Mouse (Mus musculus) intestine, embryonic 16.5 days (tissue): Measurements from ENCODE around the gene Syn3. TPM values are rescaled to one million over a fixed set of nuclear protein-coding genes. Genes with fewer than 3 reads are reported as not detected.

ENCODE experiments used
- ATAC-seq: fragments of 200-750 bp; cut with Nextera tagmentation; 2 replicates; pipeline ENCODE4 v1.8.0; 2017; ENCODE audit warnings: moderate TSS enrichment, moderate library complexity
- H3K27ac ChIP-seq: fragments of 300-500 bp; sonication (generic); 2 replicates; pipeline ENCODE4 v1.5.1; 2014; ENCODE audit warnings: mild to moderate bottlenecking, low read length
- H3K27me3 ChIP-seq: fragments of 300-500 bp; sonication (generic); replicated peaks from 2 replicates; pipeline ENCODE4 v1.6.1; 2014; ENCODE audit warnings: low read length, control low read depth, mixed read lengths; ENCODE audit not compliant: control insufficient read depth, insufficient read depth
- H3K36me3 ChIP-seq: fragments of 300-500 bp; sonication (generic); 2 replicates; pipeline ENCODE4 v1.6.1; 2014; ENCODE audit warnings: low read length, control low read depth; ENCODE audit not compliant: control insufficient read depth, insufficient read depth
- H3K4me1 ChIP-seq: fragments of 300-500 bp; sonication (generic); 2 replicates; pipeline ENCODE4 v1.6.1; 2014; ENCODE audit warnings: low read length, control low read depth, mixed read lengths; ENCODE audit not compliant: control insufficient read depth, insufficient read depth
- H3K4me2 ChIP-seq: fragments of 300-500 bp; sonication (generic); 2 replicates; pipeline ENCODE4 v1.6.1; 2014; ENCODE audit warnings: low read depth, low read length, control low read depth
- H3K4me3 ChIP-seq: fragments of 300-500 bp; sonication (generic); 2 replicates; pipeline ENCODE4 v1.5.1; 2014; ENCODE audit warnings: mild to moderate bottlenecking, low read length
- H3K9ac ChIP-seq: fragments of 300-500 bp; sonication (generic); 2 replicates; pipeline ENCODE4 v1.6.1; 2014; ENCODE audit warnings: low read depth, low read length
- H3K9me3 ChIP-seq: fragments of 300-500 bp; sonication (generic); 2 replicates; pipeline ENCODE4 v1.6.1; 2016; ENCODE audit warnings: low read length, control low read depth; ENCODE audit not compliant: control insufficient read depth
- WGBS: fragments of 180-500 bp; shearing (Covaris S2); extraction: QIAGEN DNeasy Blood & Tissue Kit; methylation state at CpG from one replicate; pipeline ENCODE4 v1.1.7; 2014; 5-methylcytosine and 5-hydroxymethylcytosine counted together
- polyA plus RNA-seq: library from polyadenylated mRNA; unstranded; fragments of >200 nt; fragmentation: Nextera tagmentation; extraction: Ambion mirVana; gene quantifications from 2 replicates; pipeline ENCODE4 v1.2.1, GENCODE M21; 2015

The Syn3 gene
- polyA plus RNA-seq, 1 experiment from 2014 or later = 2.3 TPM

DNA sequence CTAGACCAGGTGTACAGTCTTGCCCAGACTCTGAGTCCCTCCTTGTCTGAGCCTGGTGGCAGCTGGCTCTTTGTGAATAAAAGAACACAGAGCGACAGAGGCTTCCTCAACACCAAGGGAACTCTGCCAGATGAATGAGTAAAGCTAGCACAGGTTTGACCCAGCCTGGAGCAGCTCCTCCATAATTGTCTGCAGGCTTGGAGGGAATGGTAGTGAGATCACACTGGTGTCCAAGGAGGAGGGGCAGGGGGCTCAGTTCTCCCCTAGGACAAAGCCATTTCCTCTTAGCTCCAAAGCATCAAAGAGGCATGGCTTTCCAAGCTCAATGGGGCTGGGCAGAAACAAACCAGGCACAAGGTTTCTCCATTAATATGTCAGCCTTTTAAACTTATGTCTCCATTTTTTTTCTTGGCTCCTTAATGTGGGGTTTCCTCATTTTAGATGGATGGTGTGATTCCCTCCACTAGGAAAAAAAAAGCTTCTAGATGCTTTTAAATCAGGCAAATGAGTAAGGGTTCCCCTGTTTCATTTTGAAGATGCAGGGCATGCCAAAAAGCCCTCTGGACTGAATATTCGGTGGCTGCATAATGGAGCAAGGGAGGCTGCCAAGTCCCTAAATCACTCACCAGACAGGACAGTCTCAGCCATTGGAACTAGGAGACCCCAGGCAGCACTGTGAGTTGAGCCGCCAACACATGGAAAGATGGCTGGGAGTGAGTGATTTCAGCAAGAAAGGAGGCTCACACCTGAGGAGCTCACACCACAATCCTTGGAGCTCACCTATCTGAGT is 349.5 kb downstream of the Syn3 start:
- no peaks in the 10 kb centered on the region for H3K9me3 ChIP-seq
- no peak overlapping the region for H3K27ac ChIP-seq
- H3K4me1 ChIP-seq = peaks cover 3% of the 10 kb centered on the region; the same call in 1 of the 2 replicates
- no peak for ATAC-seq
- no peak overlapping the region for H3K4me2 ChIP-seq
- WGBS = 68% methylated on average over 3 of the region's 3 CpGs
- H3K36me3 ChIP-seq = no peaks in the 10 kb centered on the region
- no peaks in the 10 kb centered on the region for H3K27me3 ChIP-seq
- H3K4me3 ChIP-seq = no peak overlapping the region
- no peak overlapping the region for H3K9ac ChIP-seq

DNA sequence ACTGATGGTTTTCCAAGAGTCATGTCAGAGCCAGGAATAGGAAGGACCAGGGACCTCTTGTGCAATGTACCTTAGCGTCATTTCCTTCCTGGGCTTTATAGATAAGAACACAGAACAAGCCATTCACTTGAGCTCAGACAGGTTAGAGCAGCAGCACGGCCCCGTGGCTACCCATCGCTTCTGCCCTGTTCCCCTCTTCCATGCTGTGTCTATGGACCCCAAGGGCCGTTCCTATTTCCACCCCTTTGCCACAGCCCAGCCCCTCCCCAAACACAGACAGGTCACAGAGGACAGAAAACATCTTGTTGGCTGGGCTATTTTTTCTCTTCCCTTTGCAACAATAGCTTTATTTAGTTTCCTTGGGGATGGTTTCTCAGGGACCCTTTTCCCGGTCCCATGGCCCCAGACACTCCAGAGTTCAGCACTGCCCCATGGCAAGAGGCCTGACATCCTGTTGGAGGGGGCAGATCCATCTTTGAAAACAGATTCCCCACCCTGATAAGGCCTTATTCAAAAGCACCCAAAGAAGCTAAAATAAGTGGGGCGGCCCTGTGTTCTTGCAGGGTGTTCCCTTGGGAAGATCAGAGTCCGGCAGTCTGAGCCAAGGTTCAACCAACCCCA is 359.5 kb downstream of the Syn3 start:
- WGBS = 63% methylated on average over 8 of the region's 8 CpGs
- ATAC-seq = 0 out of 2 replicates have a peak, but pooled peaks have one; percentile 40

DNA sequence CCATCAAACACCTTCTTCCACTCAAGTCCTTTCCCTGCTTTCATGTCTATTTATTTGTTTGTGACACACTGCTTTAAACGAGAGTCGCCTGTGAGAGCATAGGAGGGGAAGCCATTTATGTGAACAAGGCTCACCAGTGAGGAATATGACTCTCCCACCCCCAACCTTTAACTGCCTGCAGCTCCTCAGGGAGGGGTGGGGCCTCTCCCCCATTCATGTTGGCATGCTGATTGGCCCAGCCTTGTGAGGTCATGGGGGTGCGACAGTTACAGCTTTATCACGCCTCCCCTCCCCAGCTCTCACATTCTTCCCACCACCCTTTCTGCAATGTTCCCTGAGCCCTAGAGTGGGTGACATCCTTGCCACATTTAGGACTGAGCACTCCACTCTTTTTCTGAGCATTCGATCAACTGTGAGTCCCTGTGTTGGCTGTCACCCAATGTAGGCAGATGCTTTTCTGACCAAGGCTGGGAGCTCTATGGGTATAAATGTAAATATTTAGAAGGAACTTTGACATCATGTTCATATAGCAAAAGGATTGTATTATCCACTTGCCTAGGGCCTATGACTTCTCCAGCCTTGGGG is 361.0 kb downstream of the Syn3 start:
- ATAC-seq = peak; percentile 34; the same call in 1 of the 2 replicates
- 0 out of 2 replicates have a peak, but pooled peaks cover 4% of the 10 kb centered on the region for H3K4me1 ChIP-seq
- H3K27ac ChIP-seq = no peak overlapping the region
- H3K4me2 ChIP-seq = no peak overlapping the region
- H3K4me3 ChIP-seq = no peak overlapping the region
- 41% methylated on average over 5 of the region's 5 CpGs for WGBS
- H3K9ac ChIP-seq = no peak overlapping the region
- H3K9me3 ChIP-seq = no peaks in the 10 kb centered on the region
- H3K36me3 ChIP-seq = no peaks in the 10 kb centered on the region
- no peaks in the 10 kb centered on the region for H3K27me3 ChIP-seq

More for the DNA sequence above, 359.5 kb downstream of the Syn3 start:
- Histone ChIP-seq H3K36me3 (no peaks in the 10 kb centered on the region), H3K9ac (no peak overlapping the region), H3K4me1 (0 out of 2 replicates have a peak, but pooled peaks cover 4% of the 10 kb centered on the region), H3K4me3 (no peak overlapping the region), H3K4me2 (no peak overlapping the region), H3K27me3 (no peaks in the 10 kb centered on the region), H3K27ac (no peak overlapping the region), H3K9me3 (no peaks in the 10 kb centered on the region)

DNA sequence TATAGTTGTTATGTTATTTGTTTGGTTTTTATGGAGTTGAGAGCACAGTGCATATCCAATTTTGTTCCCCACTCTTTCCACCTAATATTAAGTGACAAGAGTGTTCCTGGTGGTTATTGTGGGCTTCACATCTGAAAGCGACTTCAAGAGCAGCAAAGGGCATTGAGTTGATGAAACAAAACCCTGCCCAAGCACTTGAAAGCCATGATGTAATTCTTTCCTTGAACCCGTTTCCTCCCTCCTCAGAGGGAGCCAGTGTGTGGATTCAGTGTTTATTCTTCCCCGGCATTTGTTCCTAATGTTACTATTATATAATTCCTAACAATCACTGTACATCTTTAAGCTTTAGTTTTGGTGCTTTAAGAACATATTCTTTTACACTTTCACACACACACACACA is 361.6 kb downstream of the Syn3 start:
- Histone ChIP-seq H3K27me3 (no peaks in the 10 kb centered on the region), H3K36me3 (no peaks in the 10 kb centered on the region), H3K4me1 (0 out of 2 replicates have a peak, but pooled peaks cover 4% of the 10 kb centered on the region), H3K4me2 (no peak overlapping the region), H3K27ac (no peak overlapping the region), H3K9me3 (no peaks in the 10 kb centered on the region), H3K4me3 (no peak overlapping the region), H3K9ac (no peak overlapping the region)
- ATAC-seq = no peak
- WGBS = 40% methylated on average over 3 of the region's 3 CpGs

DNA sequence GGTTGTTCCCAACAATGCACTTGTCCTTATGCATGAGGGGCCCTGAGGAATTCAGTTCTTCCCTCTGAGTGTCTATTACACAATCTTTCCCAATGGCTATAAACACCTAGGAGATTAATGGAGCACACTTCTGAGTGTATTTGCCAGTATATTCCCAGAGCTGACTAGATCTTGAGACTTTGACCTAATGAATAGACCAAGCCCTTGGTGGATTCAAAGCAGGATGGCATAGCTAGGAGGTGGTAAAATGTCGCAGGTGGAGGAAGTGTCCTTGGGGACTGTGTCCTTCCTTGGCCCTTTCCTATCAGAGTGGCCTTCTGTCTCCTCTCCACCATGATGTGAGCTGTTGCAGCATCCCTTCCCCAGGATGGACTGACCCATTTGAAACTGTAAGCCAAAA is 362.4 kb downstream of the Syn3 start:
- H3K4me3 ChIP-seq = no peak overlapping the region
- no peak overlapping the region for H3K27ac ChIP-seq
- no peaks in the 10 kb centered on the region for H3K36me3 ChIP-seq
- peak; percentile 52 for ATAC-seq
- 84% methylated on average over 1 of the region's 1 CpGs for WGBS
- no peaks in the 10 kb centered on the region for H3K9me3 ChIP-seq
- H3K27me3 ChIP-seq = no peaks in the 10 kb centered on the region
- H3K4me1 ChIP-seq = 0 out of 2 replicates have a peak, but pooled peaks cover 4% of the 10 kb centered on the region
- no peak overlapping the region for H3K9ac ChIP-seq
- H3K4me2 ChIP-seq = no peak overlapping the region

DNA sequence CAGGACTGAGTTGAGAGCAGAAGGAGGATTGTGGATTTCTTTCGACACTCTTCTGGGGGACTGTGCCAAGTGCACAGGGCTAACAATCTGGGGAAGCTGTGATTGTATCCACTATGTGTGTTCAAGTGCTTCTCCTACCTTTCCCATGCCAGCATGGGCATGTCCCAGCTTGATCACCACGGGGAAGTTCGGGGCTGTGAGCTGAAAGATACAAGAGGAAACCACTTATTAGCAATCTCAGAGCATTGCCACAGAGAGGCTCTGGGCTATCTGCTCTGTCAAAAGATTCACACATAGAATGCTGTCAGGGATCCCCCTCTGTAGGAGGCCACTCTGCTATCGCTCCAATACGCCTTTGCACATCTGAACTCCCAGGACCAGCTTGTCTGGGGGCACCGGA is 363.8 kb downstream of the Syn3 start:
- Histone ChIP-seq H3K27me3 (no peaks in the 10 kb centered on the region), H3K4me2 (no peak overlapping the region), H3K4me3 (no peak overlapping the region), H3K9me3 (no peaks in the 10 kb centered on the region), H3K36me3 (no peaks in the 10 kb centered on the region), H3K4me1 (0 out of 2 replicates have a peak, but pooled peaks cover 4% of the 10 kb centered on the region), H3K9ac (no peak overlapping the region), H3K27ac (no peak overlapping the region)
- WGBS = 79% methylated on average over 6 of the region's 6 CpGs
- ATAC-seq = no peak

DNA sequence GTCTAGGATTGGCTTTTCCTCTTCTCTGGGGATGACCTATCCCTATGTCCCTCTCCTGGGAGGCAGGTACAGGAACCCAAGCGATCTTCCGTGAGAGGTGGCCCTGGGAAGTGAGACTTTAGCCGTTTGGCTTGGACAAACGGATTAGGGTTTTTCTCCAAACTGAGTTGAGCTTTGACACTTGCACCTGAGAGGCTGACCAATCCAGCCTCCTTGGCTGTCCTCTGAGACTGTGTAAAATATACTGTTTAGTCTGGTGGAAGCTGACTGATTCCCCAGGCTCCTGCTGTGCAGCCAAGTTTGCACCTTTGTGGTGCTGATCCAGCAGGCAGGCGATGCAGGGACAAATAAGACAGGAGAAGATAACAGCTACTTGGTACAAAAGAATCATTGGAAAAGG is 364.4 kb downstream of the Syn3 start:
- WGBS = 76% methylated on average over 5 of the region's 5 CpGs
- ATAC-seq = no peak
- H3K27me3 ChIP-seq = no peaks in the 10 kb centered on the region

DNA sequence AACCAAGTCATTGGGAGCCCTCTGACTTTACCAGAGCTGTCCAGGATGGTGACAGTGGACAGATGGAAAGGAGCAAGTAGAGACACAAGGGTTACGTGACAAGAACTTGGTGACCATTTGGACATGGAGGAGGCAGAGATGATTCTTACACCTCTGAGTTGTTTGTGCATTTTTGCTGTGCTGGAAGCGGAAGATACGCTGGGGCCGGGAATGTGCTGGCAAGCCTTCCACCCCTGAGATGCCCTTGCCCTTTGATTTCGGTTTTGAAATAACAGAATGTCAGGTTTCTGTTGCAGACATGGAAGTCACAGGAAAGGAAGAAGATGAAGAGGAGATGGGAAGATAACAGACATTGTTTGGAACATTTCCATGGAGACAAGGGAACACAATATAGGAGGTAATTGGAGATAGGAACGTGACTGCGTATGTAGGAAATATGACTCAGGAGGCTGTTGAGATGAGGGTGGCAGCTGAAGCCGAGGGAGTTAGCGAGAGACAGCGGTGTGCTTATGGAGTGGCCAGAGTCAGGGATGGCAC is 366.2 kb downstream of the Syn3 start:
- Histone ChIP-seq H3K9me3 (no peaks in the 10 kb centered on the region), H3K9ac (no peak overlapping the region), H3K4me2 (no peak overlapping the region), H3K27me3 (no peaks in the 10 kb centered on the region), H3K4me3 (no peak overlapping the region), H3K4me1 (0 out of 2 replicates have a peak, but pooled peaks cover 2% of the 10 kb centered on the region), H3K36me3 (no peaks in the 10 kb centered on the region), H3K27ac (no peak overlapping the region)
- 83% methylated on average over 10 of the region's 10 CpGs for WGBS
- no peak for ATAC-seq

More for the DNA sequence above, 364.4 kb downstream of the Syn3 start:
- Histone ChIP-seq H3K27ac (no peak overlapping the region), H3K36me3 (no peaks in the 10 kb centered on the region), H3K9me3 (no peaks in the 10 kb centered on the region), H3K4me3 (no peak overlapping the region), H3K4me2 (no peak overlapping the region), H3K4me1 (0 out of 2 replicates have a peak, but pooled peaks cover 4% of the 10 kb centered on the region), H3K9ac (no peak overlapping the region)

DNA sequence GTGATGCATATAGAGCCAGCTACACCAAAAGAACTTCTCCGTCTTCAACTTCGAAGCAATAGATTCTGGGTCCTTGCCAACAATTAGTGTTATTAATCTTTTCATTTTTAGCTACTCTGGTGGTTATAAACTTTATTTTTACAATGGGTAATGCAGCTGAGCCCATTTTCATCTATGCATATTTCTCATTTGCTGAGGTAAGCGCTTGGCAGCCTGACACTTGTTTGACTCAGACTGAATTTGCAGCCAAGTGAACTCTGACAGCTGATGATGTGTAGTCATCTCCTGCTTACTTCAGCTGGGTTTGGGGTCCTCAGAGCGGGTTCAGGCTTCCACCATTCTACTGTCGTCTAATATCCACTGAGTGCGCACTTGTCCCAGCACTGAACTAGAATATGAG is 369.6 kb downstream of the Syn3 start:
- Histone ChIP-seq H3K9ac (no peak overlapping the region), H3K4me2 (no peak overlapping the region)

More for the DNA sequence above, 369.6 kb downstream of the Syn3 start:
- Histone ChIP-seq H3K4me3 (no peak overlapping the region), H3K9me3 (no peaks in the 10 kb centered on the region), H3K4me1 (no peaks in the 10 kb centered on the region), H3K27ac (no peak overlapping the region), H3K36me3 (no peaks in the 10 kb centered on the region), H3K27me3 (no peaks in the 10 kb centered on the region)
- WGBS = 86% methylated on average over 6 of the region's 6 CpGs
- ATAC-seq = no peak
